Mouse (Mus musculus) neural tube, embryonic 15.5 days (tissue): ENCODE measurements around the gene Tenm3. TPM values are rescaled to one million over a fixed set of nuclear protein-coding genes. Genes with fewer than 3 reads are reported as not detected.

ENCODE experiments used
- ATAC-seq: fragments of 200-750 bp; cut with Nextera tagmentation; 2 replicates; pipeline ENCODE4 v1.8.0; 2017; ENCODE audit warnings: mild to moderate bottlenecking, moderate TSS enrichment, moderate library complexity; ENCODE audit not compliant: low FRiP score
- H3K27ac ChIP-seq: fragments of 300-500 bp; sonication (generic); replicated peaks from 2 replicates; pipeline ENCODE4 v1.5.1; 2015; ENCODE audit warnings: mild to moderate bottlenecking, inconsistent platforms
- H3K27me3 ChIP-seq: fragments of 300-500 bp; sonication (generic); replicated peaks from 2 replicates; pipeline ENCODE4 v1.6.1; 2015; ENCODE audit warnings: inconsistent platforms
- H3K36me3 ChIP-seq: fragments of 300-500 bp; sonication (generic); 2 replicates; pipeline ENCODE4 v1.6.1; 2015; ENCODE audit warnings: inconsistent platforms
- H3K4me1 ChIP-seq: fragments of 300-500 bp; sonication (generic); 2 replicates; pipeline ENCODE4 v1.6.1; 2015; ENCODE audit warnings: inconsistent platforms
- H3K4me2 ChIP-seq: fragments of 300-500 bp; sonication (generic); 2 replicates; pipeline ENCODE4 v1.6.1; 2015; ENCODE audit warnings: inconsistent platforms, mild to moderate bottlenecking, moderate library complexity
- H3K4me3 ChIP-seq: fragments of 300-500 bp; sonication (generic); replicated peaks from 2 replicates; pipeline ENCODE4 v1.5.1; 2015; ENCODE audit warnings: mild to moderate bottlenecking, inconsistent platforms
- H3K9ac ChIP-seq: fragments of 300-500 bp; sonication (generic); replicated peaks from 2 replicates; pipeline ENCODE4 v1.6.1; 2015; ENCODE audit warnings: mild to moderate bottlenecking, inconsistent platforms
- H3K9me3 ChIP-seq: fragments of 300-500 bp; sonication (generic); replicated peaks from 2 replicates; pipeline ENCODE4 v1.6.1; 2016; ENCODE audit warnings: inconsistent platforms
- WGBS: fragments of 180-500 bp; shearing (Covaris S2); methylation state at CpG from one replicate; pipeline ENCODE4 v1.1.7; 2015; ENCODE audit warnings: mixed read lengths; 5-methylcytosine and 5-hydroxymethylcytosine counted together
- polyA plus RNA-seq: library from polyadenylated mRNA; unstranded; fragments of >200 nt; fragmentation: Nextera tagmentation; extraction: Ambion mirVana; gene quantifications from 2 replicates; pipeline ENCODE4 v1.2.1, GENCODE M21; 2015

The Tenm3 gene
- polyA plus RNA-seq, 1 experiment from 2014 or later = 37.7 TPM

GRCm38 (mm10) chr8:48348386-48348785 is 495.4 kb downstream of the Tenm3 start:
- Histone ChIP-seq H3K36me3 (no peaks in the 10 kb centered on the region), H3K4me2 (no peak overlapping the region)
- WGBS = 95% methylated on average over 4 of the region's 4 CpGs

GRCm38 (mm10) chr8:48343067-48343420 is 500.7 kb downstream of the Tenm3 start:
- 75% methylated on average over 18 of the region's 18 CpGs for WGBS
- Histone ChIP-seq H3K9me3 (no peaks in the 10 kb centered on the region), H3K4me3 (no peak overlapping the region), H3K27me3 (no peaks in the 10 kb centered on the region), H3K27ac (0 out of 2 replicates have a peak overlapping the region, but pooled peaks have one; percentile 4), H3K4me2 (no peak overlapping the region), H3K9ac (no peak overlapping the region), H3K4me1 (peaks cover 22% of the 10 kb centered on the region), H3K36me3 (no peaks in the 10 kb centered on the region)
- ATAC-seq = no peak

More at GRCm38 (mm10) chr8:48348386-48348785, 495.4 kb downstream of the Tenm3 start:
- peaks cover 13% of the 10 kb centered on the region; the same call in 1 of the 2 replicates for H3K4me1 ChIP-seq
- H3K27ac ChIP-seq = no peak overlapping the region
- no peak overlapping the region for H3K4me3 ChIP-seq
- H3K9me3 ChIP-seq = 0 out of 2 replicates have a peak, but pooled peaks cover 4% of the 10 kb centered on the region
- H3K27me3 ChIP-seq = no peaks in the 10 kb centered on the region
- no peak overlapping the region for H3K9ac ChIP-seq
- no peak for ATAC-seq

- Histone ChIP-seq H3K9me3 (no peaks in the 10 kb centered on the region), H3K4me1 (peaks cover 22% of the 10 kb centered on the region), H3K36me3 (no peaks in the 10 kb centered on the region), H3K4me3 (0 out of 2 replicates have a peak overlapping the region, but pooled peaks have one; percentile 10), H3K9ac (no peak overlapping the region), H3K4me2 (peak overlapping the region; percentile 42), H3K27me3 (no peaks in the 10 kb centered on the region), H3K27ac (peak overlapping the region; percentile 30)
- WGBS = 41% methylated on average over 30 of the region's 30 CpGs
- ATAC-seq = peak; percentile 55
Observed at GRCm38 (mm10) chr8:48342321-48343066, 501.3 kb downstream of the Tenm3 start.

GRCm38 (mm10) chr8:48341692-48342091 is 502.1 kb downstream of the Tenm3 start:
- no peaks in the 10 kb centered on the region for H3K36me3 ChIP-seq
- H3K4me1 ChIP-seq = peaks cover 19% of the 10 kb centered on the region
- H3K4me3 ChIP-seq = no peak overlapping the region
- no peak overlapping the region for H3K27ac ChIP-seq
- no peak for ATAC-seq
- no peaks in the 10 kb centered on the region for H3K27me3 ChIP-seq
- H3K4me2 ChIP-seq = no peak overlapping the region
- WGBS = 33% methylated on average over 4 of the region's 4 CpGs
- H3K9ac ChIP-seq = no peak overlapping the region
- H3K9me3 ChIP-seq = no peaks in the 10 kb centered on the region

- Histone ChIP-seq H3K4me2 (no peak overlapping the region), H3K36me3 (no peaks in the 10 kb centered on the region), H3K9me3 (no peaks in the 10 kb centered on the region), H3K27ac (no peak overlapping the region), H3K27me3 (no peaks in the 10 kb centered on the region), H3K9ac (no peak overlapping the region), H3K4me3 (no peak overlapping the region), H3K4me1 (peaks cover 15% of the 10 kb centered on the region)
- WGBS = 54% methylated on average over 5 of the region's 5 CpGs
- ATAC-seq = no peak
Observed at GRCm38 (mm10) chr8:48341276-48341675, 502.5 kb downstream of the Tenm3 start.

- Histone ChIP-seq H3K27ac (no peak overlapping the region), H3K4me2 (no peak overlapping the region), H3K9ac (no peak overlapping the region), H3K9me3 (no peaks in the 10 kb centered on the region), H3K4me3 (no peak overlapping the region), H3K36me3 (no peaks in the 10 kb centered on the region), H3K27me3 (no peaks in the 10 kb centered on the region), H3K4me1 (0 out of 2 replicates have a peak, but pooled peaks cover 3% of the 10 kb centered on the region)
- no peak for ATAC-seq
- 57% methylated on average over 11 of the region's 11 CpGs for WGBS
Observed at GRCm38 (mm10) chr8:48322655-48323265, 521.0 kb downstream of the Tenm3 start.

GRCm38 (mm10) chr8:48322240-48322639 is 521.5 kb downstream of the Tenm3 start:
- Histone ChIP-seq H3K27ac (no peak overlapping the region), H3K4me3 (no peak overlapping the region), H3K4me2 (no peak overlapping the region), H3K9ac (no peak overlapping the region), H3K27me3 (no peaks in the 10 kb centered on the region), H3K9me3 (no peaks in the 10 kb centered on the region), H3K4me1 (0 out of 2 replicates have a peak, but pooled peaks cover 3% of the 10 kb centered on the region), H3K36me3 (no peaks in the 10 kb centered on the region)
- WGBS = 91% methylated on average over 6 of the region's 6 CpGs
- ATAC-seq = no peak

GRCm38 (mm10) chr8:48319674-48320073 is 524.1 kb downstream of the Tenm3 start:
- ATAC-seq = no peak
- Histone ChIP-seq H3K36me3 (no peaks in the 10 kb centered on the region), H3K4me3 (no peak overlapping the region), H3K27ac (no peak overlapping the region), H3K9me3 (no peaks in the 10 kb centered on the region), H3K4me1 (0 out of 2 replicates have a peak, but pooled peaks cover 3% of the 10 kb centered on the region), H3K27me3 (no peaks in the 10 kb centered on the region), H3K9ac (no peak overlapping the region), H3K4me2 (no peak overlapping the region)
- WGBS = 84% methylated on average over 3 of the region's 3 CpGs

GRCm38 (mm10) chr8:48317498-48317897 is 526.3 kb downstream of the Tenm3 start:
- Histone ChIP-seq H3K27ac (no peak overlapping the region), H3K9me3 (no peaks in the 10 kb centered on the region), H3K4me3 (no peak overlapping the region), H3K36me3 (no peaks in the 10 kb centered on the region), H3K4me2 (no peak overlapping the region), H3K9ac (no peak overlapping the region), H3K4me1 (0 out of 2 replicates have a peak, but pooled peaks cover 3% of the 10 kb centered on the region), H3K27me3 (no peaks in the 10 kb centered on the region)
- WGBS = 93% methylated on average over 10 of the region's 10 CpGs
- no peak for ATAC-seq

GRCm38 (mm10) chr8:48315605-48316004 is 528.1 kb downstream of the Tenm3 start:
- ATAC-seq = no peak
- 81% methylated on average over 8 of the region's 8 CpGs for WGBS

GRCm38 (mm10) chr8:48313985-48314368 is 529.8 kb downstream of the Tenm3 start:
- Histone ChIP-seq H3K27ac (no peak overlapping the region), H3K4me3 (no peak overlapping the region), H3K4me1 (peaks cover 29% of the 10 kb centered on the region), H3K36me3 (no peaks in the 10 kb centered on the region), H3K9me3 (no peaks in the 10 kb centered on the region), H3K27me3 (no peaks in the 10 kb centered on the region), H3K9ac (no peak overlapping the region), H3K4me2 (no peak overlapping the region)
- 42% methylated on average over 5 of the region's 5 CpGs for WGBS
- no peak for ATAC-seq

More at GRCm38 (mm10) chr8:48315605-48316004, 528.1 kb downstream of the Tenm3 start:
- no peak overlapping the region for H3K9ac ChIP-seq
- H3K36me3 ChIP-seq = no peaks in the 10 kb centered on the region
- H3K4me3 ChIP-seq = no peak overlapping the region
- no peaks in the 10 kb centered on the region for H3K9me3 ChIP-seq
- peaks cover 13% of the 10 kb centered on the region for H3K4me1 ChIP-seq
- no peak overlapping the region for H3K4me2 ChIP-seq
- H3K27me3 ChIP-seq = no peaks in the 10 kb centered on the region
- no peak overlapping the region for H3K27ac ChIP-seq
